Mouse (Mus musculus): ENCODE measurements around the gene Cnksr3.

DNA sequence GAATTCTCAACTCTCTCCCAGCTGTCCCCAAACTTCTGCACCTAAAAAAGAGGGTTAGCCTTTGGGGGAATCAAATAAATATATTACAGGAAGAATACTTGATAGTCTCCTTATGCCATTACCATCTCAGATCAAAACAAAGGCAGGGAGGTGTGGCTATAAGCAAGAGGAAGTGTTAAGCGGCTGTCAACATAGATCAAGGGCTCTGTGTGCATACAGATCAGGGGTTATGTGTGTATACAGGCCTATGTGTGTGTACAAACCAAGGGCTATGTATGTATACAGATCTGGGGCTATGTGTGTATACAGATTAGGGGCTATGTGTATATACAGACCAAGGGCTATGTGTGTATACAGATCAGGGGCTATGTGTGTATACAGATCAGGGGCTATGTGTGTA, 38.9 kb downstream of the Cnksr3 start:
- TF ChIP-seq POLR2A (IDR thresholded peaks at IDR 0.05; ENCODE audit: low read depth, low read length) (no peak), CTCF (conservative IDR thresholded peaks at IDR 0.05; ENCODE audit: insufficient read depth, insufficient read length, low read depth, low read length) (no peak)

All from kidney, adult 2 months (tissue).